Mouse (Mus musculus) kidney, adult 18-20 months (tissue): Measurements from ENCODE around the gene Ubash3b.

Experiments used
- DNase-seq: peaks from one replicate; pipeline ENCODE4 v3.0.0; 2021

Gene Ubash3b

GRCm38 (mm10) chr9:40983758-40984157 lies 177.7 kb downstream of the Ubash3b start:
- no peak for DNase-seq

GRCm38 (mm10) chr9:40982480-40982879 lies 179.0 kb downstream of the Ubash3b start:
- no peak for DNase-seq

- no peak for DNase-seq
Observed at GRCm38 (mm10) chr9:40974042-40974801, 187.3 kb downstream of the Ubash3b start.

- DNase-seq = no peak
Observed at GRCm38 (mm10) chr9:40964418-40964714, 197.1 kb downstream of the Ubash3b start.

GRCm38 (mm10) chr9:40963586-40964417 lies 197.7 kb downstream of the Ubash3b start, which contains the start of gene Jhy:
TSS of gene Jhy (minus strand) at chr9:40964118.
- DNase-seq = no peak

- DNase-seq = no peak
Observed at GRCm38 (mm10) chr9:40961401-40961800, 200.1 kb downstream of the Ubash3b start.
